Mouse (Mus musculus) embryonic fibroblast, embryonic 13.5 days (primary cell): ENCODE measurements around the gene Ccnd2.
A peak's percentile ranks its signal among the peaks of the same experiment; 100 is the strongest.

Source experiments
- CTCF ChIP-seq: IDR thresholded peaks from 2 replicates; pipeline ENCODE4 v1.5.1; 2011; ENCODE audit warnings: mild to moderate bottlenecking, control low read depth, low read length, moderate library complexity, borderline replicate concordance; ENCODE audit not compliant: insufficient read depth
- POLR2A ChIP-seq: IDR thresholded peaks from 2 replicates; pipeline ENCODE4 v1.6.1; 2011; ENCODE audit warnings: low read depth, mild to moderate bottlenecking, control low read depth, low read length, moderate library complexity

DNA sequence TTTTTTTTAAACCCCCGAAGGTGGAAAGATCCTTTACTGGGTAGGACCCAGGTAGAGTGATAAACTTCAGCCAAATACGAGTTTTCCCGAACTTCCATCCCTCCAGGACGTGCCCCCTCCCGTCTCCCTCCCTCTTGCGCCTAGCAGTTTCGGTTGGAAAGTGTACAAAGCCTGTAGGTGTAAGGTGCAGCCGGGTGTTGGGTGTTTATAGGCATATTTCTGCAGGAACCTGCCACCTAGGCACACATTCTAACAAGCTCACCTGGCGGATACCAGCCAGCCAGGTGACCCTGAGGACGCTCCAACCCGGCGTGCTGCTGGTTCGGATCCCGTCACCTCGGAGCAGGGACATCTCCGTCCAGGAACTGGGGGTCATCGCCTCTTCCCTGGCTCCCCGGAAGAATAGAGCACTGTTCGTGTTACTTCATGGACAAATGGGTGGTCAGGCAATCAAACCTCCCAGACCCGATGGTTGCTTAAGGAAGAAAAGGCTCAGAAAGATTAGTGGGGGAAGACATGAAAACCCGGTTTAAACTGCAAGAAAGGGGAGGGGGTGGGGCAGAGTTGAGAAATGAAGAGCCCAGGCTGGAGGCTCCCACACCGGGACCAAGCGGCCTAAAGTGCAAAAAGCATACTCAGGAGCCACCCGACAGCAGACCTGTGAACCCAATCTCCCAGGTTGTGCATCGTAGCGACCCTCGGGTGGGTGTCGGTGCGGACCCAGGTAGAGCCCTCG is 2.1 kb upstream of the Ccnd2 start:
- no peak for TF ChIP-seq CTCF
- TF ChIP-seq POLR2A: peak; percentile 44; the same call in 1 of the 2 replicates
